Mouse (Mus musculus): ENCODE measurements around the gene Pla2g15. TPM values are rescaled to one million over a fixed set of nuclear protein-coding genes. Genes with fewer than 3 reads are reported as not detected.

Gene Pla2g15
- total and polyA plus RNA-seq, 3 experiments: 6.9 to 8.0 (median 7.0) TPM

DNA sequence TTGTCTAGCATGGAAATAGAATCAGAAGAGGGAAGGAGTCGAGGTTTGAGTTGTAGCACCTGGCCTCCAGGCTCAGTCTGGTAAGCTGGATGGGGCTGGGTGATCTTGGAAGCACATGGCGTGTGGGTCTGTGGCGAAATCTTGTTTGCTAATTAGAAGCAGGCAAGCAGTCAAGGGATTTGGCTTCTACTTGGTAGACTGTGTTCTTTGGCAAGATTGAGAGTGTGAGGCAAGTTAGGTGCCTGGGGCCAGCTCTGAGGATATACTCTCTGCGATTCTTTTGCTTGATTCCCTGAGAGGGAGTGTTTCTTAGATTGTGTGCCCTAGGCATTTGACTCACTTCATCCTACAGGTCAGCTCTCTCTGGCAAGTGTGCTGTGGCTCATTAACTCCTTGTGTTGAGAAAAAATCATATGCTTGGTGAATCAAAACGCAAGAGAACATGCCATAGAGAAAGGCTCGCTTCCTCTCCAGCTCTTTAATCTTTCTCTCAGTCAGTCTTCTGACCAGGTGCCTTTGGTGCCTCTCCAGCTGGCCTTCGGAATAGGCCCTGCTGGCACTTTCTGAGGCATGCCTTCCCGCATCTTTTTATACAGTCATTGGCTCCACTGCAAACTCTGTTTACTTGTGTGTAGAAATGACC is 35.5 kb downstream of the Pla2g15 start:
- H3K27me3 ChIP-seq (replicated peaks): no peaks in the 10 kb centered on the region
- peak overlapping the region; percentile 45 for H3K9ac ChIP-seq (ENCODE audit: insufficient read depth, low read depth)
- H3K79me2 ChIP-seq (replicated peaks; ENCODE audit: control insufficient read depth, extremely low read depth, insufficient read depth, poor library complexity, severe bottlenecking): no peaks in the 10 kb centered on the region; the same call in none of the 2 replicates
- peak overlapping the region; percentile 4 for H3K4me2 ChIP-seq (ENCODE audit: insufficient read depth, low read depth, poor library complexity, severe bottlenecking)
- no peak for TF ChIP-seq E2F4 (IDR thresholded peaks at IDR 0.05; ENCODE audit: insufficient replicate concordance, low read depth, low read length)
- no peak for TF ChIP-seq NELFE (IDR thresholded peaks at IDR 0.05; ENCODE audit: low read depth, low read length)
- no peak for TF ChIP-seq MEF2A (IDR thresholded peaks at IDR 0.05; ENCODE audit: borderline replicate concordance, low read depth, low read length)
- peak; percentile 69; the same call in 1 of the 2 replicates for TF ChIP-seq JUN (IDR thresholded peaks at IDR 0.05; ENCODE audit: insufficient read depth, low read depth, low read length)
- no peak for TF ChIP-seq USF2 (conservative IDR thresholded peaks at IDR 0.05; ENCODE audit: low read depth, low read length)
- no peak for TF ChIP-seq ZMIZ1 (IDR thresholded peaks at IDR 0.05; ENCODE audit: low read depth, low read length)
- TF ChIP-seq CHD2 (IDR thresholded peaks at IDR 0.05; ENCODE audit: low read length): peak; percentile 64; the same call in 1 of the 2 replicates
- TF ChIP-seq USF1 (IDR thresholded peaks at IDR 0.05; ENCODE audit: low read depth, low read length): no peak
- peak; percentile 85 for TF ChIP-seq BHLHE40 (IDR thresholded peaks at IDR 0.05; ENCODE audit: low read depth, low read length)
- no peak; the same call in 1 of the 2 replicates for TF ChIP-seq MYC (IDR thresholded peaks at IDR 0.05; ENCODE audit: low read depth, low read length)
- TF ChIP-seq MAX (IDR thresholded peaks at IDR 0.05; ENCODE audit: low read length): no peak
- peak; percentile 96 for TF ChIP-seq EP300 (IDR thresholded peaks at IDR 0.05; ENCODE audit: low read length)
- TF ChIP-seq MXI1 (IDR thresholded peaks at IDR 0.05; ENCODE audit: low read depth, low read length): peak; percentile 38; the same call in 1 of the 2 replicates
- no peak for TF ChIP-seq KAT2A (IDR thresholded peaks at IDR 0.05; ENCODE audit: insufficient replicate concordance, low read length)
- peak; percentile 96 for TF ChIP-seq IRF4 (IDR thresholded peaks at IDR 0.05; ENCODE audit: low read depth, low read length)
- TF ChIP-seq JUND (conservative IDR thresholded peaks at IDR 0.05; ENCODE audit: low read depth, low read length): peak; percentile 78; the same call in 1 of the 2 replicates
- TF ChIP-seq PAX5 (IDR thresholded peaks at IDR 0.05; ENCODE audit: low read length): no peak
- no peak for TF ChIP-seq CTCF (conservative IDR thresholded peaks at IDR 0.05 in 1 of 2, IDR thresholded peaks at IDR 0.05 in 1 of 2; ENCODE audit: low read depth in 2 of 2, low read length in 2 of 2)
- no peak for TF ChIP-seq POLR2A (IDR thresholded peaks at IDR 0.05; ENCODE audit: low read depth, low read length)
- no peak for TF ChIP-seq CHD1 (IDR thresholded peaks at IDR 0.05; ENCODE audit: low read depth, low read length)
- no peak for TF ChIP-seq POLR2AphosphoS2 (IDR thresholded peaks at IDR 0.05; ENCODE audit: low read depth, low read length)
- peak; percentile 61 for TF ChIP-seq ZNF384 (IDR thresholded peaks at IDR 0.05; ENCODE audit: low read depth, low read length)
- TF ChIP-seq MAFK (IDR thresholded peaks at IDR 0.05; ENCODE audit: insufficient replicate concordance, low read length): 0 out of 2 replicates have a peak, but pooled peaks have one; percentile 26
- no peak for TF ChIP-seq SMC3 (IDR thresholded peaks at IDR 0.05; ENCODE audit: low read depth, low read length)
- TF ChIP-seq ETS1 (conservative IDR thresholded peaks at IDR 0.05; ENCODE audit: low read depth, low read length): peak; percentile 71; the same call in 1 of the 2 replicates
- peak; percentile 55; the same call in 1 of the 2 replicates for TF ChIP-seq SIN3A (IDR thresholded peaks at IDR 0.05; ENCODE audit: low read length)
- no peak for TF ChIP-seq TBP (conservative IDR thresholded peaks at IDR 0.05; ENCODE audit: low read depth, low read length)
- TF ChIP-seq TCF12 (IDR thresholded peaks at IDR 0.05; ENCODE audit: low read depth, low read length): peak; percentile 82
- TF ChIP-seq RCOR1 (conservative IDR thresholded peaks at IDR 0.05; ENCODE audit: low read depth, low read length): peak; percentile 91
- no peak for TF ChIP-seq UBTF (IDR thresholded peaks at IDR 0.05; ENCODE audit: low read depth, low read length)
- TF ChIP-seq ZKSCAN1 (IDR thresholded peaks at IDR 0.05; ENCODE audit: borderline replicate concordance, low read depth, low read length): no peak
- in situ Hi-C loops (cut with MboI; ENCODE audit: low pct_ligation_motif_present, low pct_unique_long_range_greater_than_20kb, low sequenced_read_pairs) (no loop called here), dilution Hi-C loops (cut with MboI; ENCODE audit: extremely low pct_ligation_motif_present, extremely low pct_unique_long_range_greater_than_20kb, low sequenced_read_pairs) (no loop called here)
- H3K27ac ChIP-seq (ENCODE audit: insufficient read depth, low read depth): peak overlapping the region; percentile 51
- no peaks in the 10 kb centered on the region for H3K9me3 ChIP-seq (replicated peaks; ENCODE audit: low read length)
- peaks cover 36 to 86% of the 10 kb centered on the region in 2 experiments for H3K36me3 ChIP-seq (replicated peaks in 1 of 2; ENCODE audit: control insufficient read depth in 1 of 2, insufficient read depth in 1 of 2, low read length in 1 of 2)
- DNase-seq (ENCODE audit: extremely low read depth): peak; percentile 45
- no peak overlapping the region for H3K4me3 ChIP-seq (replicated peaks in 1 of 3; ENCODE audit: low read depth in 2 of 3, low read length in 2 of 3, poor library complexity in 1 of 3)
- peaks cover 11 to 22% of the 10 kb centered on the region in 2 experiments; a peak in 3 of 4 replicates for H3K4me1 ChIP-seq (ENCODE audit: control insufficient read depth in 1 of 2, insufficient read depth in 2 of 2)
